Mouse (Mus musculus): ENCODE results near the gene Col8a1.
A peak's percentile ranks its signal among the peaks of the same experiment; 100 is the strongest.

DNA sequence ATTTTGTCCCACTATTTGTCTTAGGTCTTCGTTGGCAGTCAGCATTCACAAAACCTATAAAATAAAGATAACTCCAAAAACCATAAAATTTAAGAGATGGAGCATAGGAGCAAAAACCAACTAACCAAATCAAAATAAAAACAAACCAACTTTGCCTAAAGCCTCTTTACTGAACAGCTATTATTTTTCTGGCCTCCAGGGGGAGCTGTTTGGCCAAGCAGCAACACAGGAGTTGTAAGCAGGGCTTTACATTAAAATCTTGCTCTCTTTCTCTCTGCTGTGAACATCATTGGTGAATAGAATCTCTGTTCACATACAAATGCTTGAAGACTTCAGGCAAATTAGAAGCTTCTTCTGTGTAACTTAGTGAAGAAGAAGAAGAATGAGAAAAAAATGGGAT is 142.8 kb downstream of the Col8a1 start:
- TF ChIP-seq POLR2A (IDR thresholded peaks at IDR 0.05; ENCODE audit: low read depth, low read length) = no peak
- TF ChIP-seq CTCF (IDR thresholded peaks at IDR 0.05; ENCODE audit: extremely low read depth, insufficient read length, insufficient replicate concordance, low read depth, low read length) = peak; percentile 44; the same call in 1 of the 2 replicates
